Mouse (Mus musculus): ENCODE data around the gene Gng12. TPM values are rescaled to one million over a fixed set of nuclear protein-coding genes. Genes with fewer than 3 reads are reported as not detected.
"Not testable (repeated sequence)": the region's sequence is repeated elsewhere in the genome, so short reads cannot be mapped to it uniquely, and the experiment has no call there.

The Gng12 gene
- total RNA-seq (2018; cell fraction: chromatin; rRNA removed) = 10 to 100 TPM in 24 of 26 experiments, 1 to 10 TPM in 2; 6.8 to 74.7 (median 26.0) TPM
- 100 to 1,000 TPM; 123 to 250 (median 177) TPM for total RNA-seq (2018; cell fraction: cytosol; rRNA removed)
- 100 to 1,000 TPM in 1 of 26 experiments, 10 to 100 TPM in 25; 29.3 to 124 (median 65.0) TPM for total RNA-seq (2018; cell fraction: nucleus; rRNA removed)
- polyA plus RNA-seq (2018) = 152 to 166 TPM (median 166 TPM) in 3 replicates

DNA sequence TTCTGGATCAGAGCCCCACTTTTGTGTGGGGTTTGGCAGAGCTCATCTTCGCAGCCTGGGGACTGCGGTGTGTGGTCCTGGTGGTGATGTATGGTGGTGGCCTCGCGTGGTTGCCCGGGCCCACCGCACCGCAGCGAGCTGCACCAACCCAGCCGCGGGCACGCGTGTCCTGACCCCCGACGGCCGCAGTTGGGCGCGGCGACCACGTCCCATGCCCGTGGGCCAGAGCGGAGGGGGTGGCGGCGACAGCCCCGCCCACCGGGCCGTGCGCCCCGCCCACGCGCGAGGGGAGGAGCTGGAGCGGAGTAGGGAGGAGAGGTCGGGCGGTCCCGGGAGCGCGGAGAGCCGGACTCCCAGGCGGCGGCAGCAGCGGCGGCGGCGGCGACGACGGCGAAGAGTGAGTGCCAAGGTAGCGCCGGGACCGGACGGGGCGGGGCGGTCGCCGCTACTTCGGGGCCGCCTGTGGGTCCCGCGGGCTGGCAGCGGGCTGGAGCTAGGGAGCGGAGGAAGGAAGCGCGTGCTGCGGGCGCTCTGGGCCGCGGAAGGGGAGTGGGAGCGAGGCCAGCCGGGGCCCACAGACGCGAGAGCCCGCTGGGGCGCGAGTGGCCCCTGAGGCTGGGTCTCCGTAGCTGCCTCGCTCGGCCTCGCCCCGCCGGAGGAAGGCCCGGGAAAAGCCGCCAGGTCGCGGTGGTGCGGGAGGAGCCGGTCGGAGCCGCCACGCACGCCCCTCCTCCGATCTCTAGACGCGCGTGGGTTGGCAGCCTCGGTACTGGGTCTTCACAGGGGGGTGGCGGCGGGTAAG is at the start of gene Gng12:
Gene Gng12 (plus strand): TSS at position 279 of the 802 bp plus-strand sequence.
- Histone ChIP-seq H3K36me3 (ENCODE audit: inconsistent target) (no peaks in the 10 kb centered on the region), H3K4me3 (ENCODE audit: inconsistent target) (peak within 1 kb of the TSS; percentile 63), H3K79me2 (ENCODE audit: inconsistent target) (peaks cover 46% of the 10 kb centered on the region), H3K27ac (peak within 1 kb of the TSS; percentile 46)
- WGBS (ENCODE audit: missing documents) = 2% methylated on average over 98 of the region's 98 CpGs

DNA sequence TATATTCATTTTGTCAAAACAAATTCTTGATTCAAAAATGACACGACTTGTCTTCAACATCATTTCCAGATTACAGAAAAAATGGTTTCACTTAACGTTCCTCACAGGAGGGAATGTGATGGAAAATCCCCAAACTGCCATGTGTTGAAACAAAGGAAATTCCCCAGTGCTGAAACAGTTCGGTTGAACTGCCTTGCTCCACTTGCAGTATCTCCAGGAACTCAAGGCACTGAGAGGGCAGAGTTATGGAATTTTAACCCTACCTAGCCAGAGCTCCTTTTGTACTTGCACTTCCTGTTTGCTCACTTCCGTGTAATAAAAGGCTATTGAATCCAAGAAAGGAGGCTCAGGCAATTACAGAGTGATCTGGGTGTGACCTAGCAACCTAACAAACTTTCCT is 47.3 kb upstream of the Gng12 start:
- no peak overlapping the region for H3K4me3 ChIP-seq (ENCODE audit: inconsistent target)
- H3K79me2 ChIP-seq (ENCODE audit: inconsistent target) = no peaks in the 10 kb centered on the region
- H3K36me3 ChIP-seq (ENCODE audit: inconsistent target) = no peaks in the 10 kb centered on the region
- no peak overlapping the region for H3K27ac ChIP-seq
- 59% methylated on average over 4 of the region's 4 CpGs for WGBS (ENCODE audit: missing documents)

DNA sequence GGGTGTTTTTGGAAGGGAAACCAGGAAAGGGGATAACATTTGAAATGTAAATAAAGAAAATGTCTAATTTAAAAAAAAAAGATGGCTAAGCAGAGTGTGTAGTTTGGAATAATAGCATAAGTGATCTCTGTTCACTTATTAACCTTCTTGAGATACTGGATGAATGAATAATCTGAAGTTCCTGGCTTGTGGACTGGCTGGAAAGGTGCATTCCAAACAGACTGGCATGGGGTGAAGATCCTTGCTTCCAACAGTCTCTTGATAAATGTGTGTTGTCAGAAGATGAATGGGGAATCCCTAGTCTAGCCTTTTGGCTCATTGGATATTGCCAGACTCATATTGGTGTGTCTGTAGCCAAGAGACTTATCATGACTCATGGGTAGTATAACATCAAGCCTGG is 40.0 kb upstream of the Gng12 start:
- Histone ChIP-seq H3K36me3 (ENCODE audit: inconsistent target) (no peaks in the 10 kb centered on the region), H3K27ac (no peak overlapping the region), H3K4me3 (ENCODE audit: inconsistent target) (no peak overlapping the region), H3K79me2 (ENCODE audit: inconsistent target) (no peaks in the 10 kb centered on the region)

DNA sequence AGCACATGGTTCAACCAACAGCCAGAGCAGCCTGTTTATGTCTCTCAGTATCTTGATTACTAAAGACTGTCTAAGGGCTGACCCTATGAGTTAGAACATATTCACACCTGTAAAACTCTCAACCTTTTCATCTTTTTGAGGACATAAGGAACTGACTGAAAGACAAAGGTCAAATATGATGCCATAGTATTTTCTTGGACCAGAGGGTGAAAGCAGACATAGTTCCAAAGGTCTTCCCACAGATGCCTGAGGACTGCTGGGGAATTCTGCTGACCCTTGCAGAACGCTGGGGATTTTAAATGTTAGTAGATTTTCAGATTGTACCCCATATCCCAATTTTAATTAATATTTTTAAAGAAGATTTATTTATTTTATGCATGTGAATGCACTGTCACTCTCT is 37.8 kb upstream of the Gng12 start:
- no peaks in the 10 kb centered on the region for H3K36me3 ChIP-seq (ENCODE audit: inconsistent target)

DNA sequence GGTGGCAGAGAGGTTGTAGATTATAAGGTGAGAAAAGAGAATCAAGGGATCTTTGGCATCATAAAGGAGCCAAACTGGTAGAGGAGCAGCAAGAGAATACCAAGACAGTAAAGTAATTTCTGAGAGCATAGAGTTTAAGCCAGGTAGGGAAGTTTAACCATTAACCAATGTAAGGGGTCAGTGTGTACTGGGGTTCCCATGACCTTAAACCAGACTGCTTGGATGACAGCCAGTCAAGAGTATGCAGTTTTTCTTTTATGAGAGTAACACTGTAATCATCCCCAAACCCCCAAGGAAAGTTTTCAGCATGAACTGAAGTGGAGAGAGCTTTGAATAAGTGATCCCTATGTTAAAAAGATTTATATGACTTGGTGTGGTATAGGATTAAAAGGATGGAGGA is 36.8 kb upstream of the Gng12 start:
- H3K36me3 ChIP-seq (ENCODE audit: inconsistent target) = no peaks in the 10 kb centered on the region
- H3K4me3 ChIP-seq (ENCODE audit: inconsistent target) = no peak overlapping the region
- H3K27ac ChIP-seq = no peak overlapping the region
- H3K79me2 ChIP-seq (ENCODE audit: inconsistent target) = no peaks in the 10 kb centered on the region

More for the DNA sequence above, 37.8 kb upstream of the Gng12 start:
- WGBS (ENCODE audit: missing documents) = 83% methylated on average over 1 of the region's 1 CpGs
- Histone ChIP-seq H3K27ac (no peak overlapping the region), H3K79me2 (ENCODE audit: inconsistent target) (no peaks in the 10 kb centered on the region), H3K4me3 (ENCODE audit: inconsistent target) (no peak overlapping the region)

DNA sequence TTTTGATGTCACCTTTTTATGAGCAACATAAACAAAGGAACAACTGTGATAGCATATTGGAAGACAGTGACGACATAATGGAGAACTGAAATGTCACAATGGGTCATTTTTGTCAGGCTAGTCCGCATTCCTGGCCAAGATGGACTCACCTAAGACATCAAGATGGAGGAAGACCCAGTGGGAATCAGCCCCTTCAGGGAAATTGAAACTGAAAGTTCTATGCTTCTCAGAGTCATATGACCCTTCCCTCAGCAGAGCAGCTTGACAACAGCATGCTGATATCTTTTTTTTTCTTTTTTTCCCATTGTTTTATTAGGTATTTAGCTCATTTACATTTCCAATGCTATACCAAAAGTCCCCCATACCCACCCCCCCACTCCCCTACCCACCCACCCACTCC is 31.7 kb upstream of the Gng12 start:
- no peak overlapping the region for H3K27ac ChIP-seq
- no peaks in the 10 kb centered on the region for H3K79me2 ChIP-seq (ENCODE audit: inconsistent target)
- WGBS (ENCODE audit: missing documents) = 95% methylated on average over 2 of the region's 2 CpGs
- no peak overlapping the region for H3K4me3 ChIP-seq (ENCODE audit: inconsistent target)
- no peaks in the 10 kb centered on the region for H3K36me3 ChIP-seq (ENCODE audit: inconsistent target)

DNA sequence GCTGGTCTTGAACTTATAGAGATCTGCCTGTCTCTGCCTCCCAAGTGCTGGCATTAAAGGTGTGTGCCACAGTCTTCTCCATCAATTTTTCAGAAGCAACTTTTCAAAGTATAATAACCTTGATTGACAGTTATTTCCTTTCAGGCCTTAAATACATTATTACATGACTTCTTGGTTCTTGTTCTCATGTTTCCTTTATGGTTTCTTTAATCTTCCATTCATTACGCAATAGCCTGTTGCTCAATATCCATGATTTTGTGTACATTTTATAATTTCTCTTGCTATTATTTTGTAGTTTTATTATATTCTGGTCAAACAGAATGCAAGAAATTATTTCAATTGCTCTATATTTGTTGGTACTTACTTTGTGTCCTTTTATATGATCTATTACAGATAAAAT is 29.9 kb upstream of the Gng12 start:
- Histone ChIP-seq H3K4me3 (ENCODE audit: inconsistent target) (no peak overlapping the region), H3K27ac (no peak overlapping the region), H3K79me2 (ENCODE audit: inconsistent target) (no peaks in the 10 kb centered on the region), H3K36me3 (ENCODE audit: inconsistent target) (no peaks in the 10 kb centered on the region)
- 82% methylated on average over 1 of the region's 1 CpGs for WGBS (ENCODE audit: missing documents)

DNA sequence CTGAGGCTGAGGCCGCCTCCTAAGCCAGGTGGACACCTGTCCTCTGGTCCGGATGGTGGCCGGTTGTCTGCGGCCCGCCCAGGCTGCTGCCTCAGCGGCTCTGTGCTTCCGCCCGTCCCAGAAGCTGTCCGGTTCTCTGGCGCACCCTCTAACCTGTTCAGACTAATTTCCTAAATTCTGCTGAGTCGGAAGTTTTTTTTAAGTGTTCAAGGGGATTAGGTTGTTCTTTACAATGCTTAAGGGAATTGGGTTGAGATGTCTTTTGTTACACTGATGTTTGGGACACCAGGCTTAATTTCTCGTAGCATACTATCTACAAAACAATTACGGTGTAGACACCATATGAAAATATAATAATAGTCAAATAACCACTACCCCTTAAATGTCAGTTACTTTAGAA is 19.1 kb upstream of the Gng12 start:
- not testable (repeated sequence) for H3K79me2 ChIP-seq (ENCODE audit: inconsistent target)

DNA sequence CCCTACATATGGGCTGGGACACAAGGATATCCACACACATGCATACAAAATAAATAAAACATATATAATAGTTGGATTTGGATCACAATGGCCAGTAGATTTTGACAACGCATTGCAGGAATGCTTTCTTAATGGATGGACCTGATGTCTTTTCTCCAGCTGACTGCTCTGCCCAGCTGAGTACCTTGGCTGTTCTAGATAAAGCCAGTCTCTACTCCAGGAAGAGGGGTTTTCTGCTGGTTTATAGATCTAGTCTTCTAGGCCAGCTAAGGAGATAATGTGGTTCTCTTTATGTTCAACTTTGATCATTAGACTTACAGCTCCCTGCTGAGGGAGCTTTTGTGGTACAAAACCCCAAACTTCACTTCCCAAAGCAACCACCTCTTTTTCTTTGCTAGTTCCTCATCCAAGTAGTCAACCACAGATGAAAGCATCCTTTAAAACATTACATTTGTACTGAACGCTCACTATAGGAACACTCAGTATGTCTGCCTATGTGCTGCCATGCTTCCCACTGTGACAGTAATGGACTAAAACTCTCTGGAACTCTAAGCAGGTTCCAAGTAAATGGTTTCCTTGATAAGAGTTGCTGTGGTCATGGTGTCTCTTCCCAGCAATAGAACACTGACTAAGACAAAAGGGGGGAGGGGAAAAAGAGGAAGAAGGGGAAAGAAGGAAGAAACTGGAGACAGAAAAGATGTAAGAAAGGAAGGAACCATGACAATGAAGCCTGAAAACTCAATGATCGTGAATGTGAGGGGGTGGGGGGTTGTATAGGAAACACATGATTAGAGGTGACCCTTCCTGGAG is 5.6 kb upstream of the Gng12 start:
- WGBS (ENCODE audit: missing documents) = 25% methylated on average over 3 of the region's 3 CpGs
- no peak overlapping the region for H3K4me3 ChIP-seq (ENCODE audit: inconsistent target)
- 0 out of 2 replicates have a peak overlapping the region, but pooled peaks have one; percentile 12 for H3K27ac ChIP-seq

More for the DNA sequence above, 19.1 kb upstream of the Gng12 start:
- not testable (repeated sequence) for H3K27ac ChIP-seq; H3K36me3 ChIP-seq (ENCODE audit: inconsistent target); H3K4me3 ChIP-seq (ENCODE audit: inconsistent target)
- WGBS (ENCODE audit: missing documents) = 97% methylated on average over 3 of the region's 13 CpGs

DNA sequence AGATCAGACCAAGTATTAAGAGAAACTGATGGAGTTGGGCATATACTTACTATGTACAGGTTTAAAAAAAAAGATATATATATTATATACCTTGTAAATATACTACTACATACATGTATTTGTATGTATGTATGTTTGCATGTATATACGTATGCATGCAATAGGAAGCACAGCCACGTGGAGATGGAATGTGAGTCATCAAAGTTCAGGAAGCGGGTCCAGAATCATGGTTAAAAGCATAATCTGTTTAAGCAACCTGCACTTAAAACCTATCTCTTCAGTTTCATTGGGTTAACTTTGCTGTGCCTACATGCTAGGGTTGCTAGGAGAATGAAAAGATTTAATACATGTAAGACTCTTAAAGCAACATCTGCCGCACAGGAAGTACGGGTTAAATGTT is 2.2 kb upstream of the Gng12 start:
- 77% methylated on average over 5 of the region's 5 CpGs for WGBS (ENCODE audit: missing documents)
- no peak overlapping the region for H3K27ac ChIP-seq
- H3K4me3 ChIP-seq (ENCODE audit: inconsistent target) = no peak overlapping the region
- peaks cover 23% of the 10 kb centered on the region for H3K79me2 ChIP-seq (ENCODE audit: inconsistent target)
- H3K36me3 ChIP-seq (ENCODE audit: inconsistent target) = no peaks in the 10 kb centered on the region

More for the DNA sequence above, 5.6 kb upstream of the Gng12 start:
- no peaks in the 10 kb centered on the region for H3K36me3 ChIP-seq (ENCODE audit: inconsistent target)
- no peaks in the 10 kb centered on the region for H3K79me2 ChIP-seq (ENCODE audit: inconsistent target)

DNA sequence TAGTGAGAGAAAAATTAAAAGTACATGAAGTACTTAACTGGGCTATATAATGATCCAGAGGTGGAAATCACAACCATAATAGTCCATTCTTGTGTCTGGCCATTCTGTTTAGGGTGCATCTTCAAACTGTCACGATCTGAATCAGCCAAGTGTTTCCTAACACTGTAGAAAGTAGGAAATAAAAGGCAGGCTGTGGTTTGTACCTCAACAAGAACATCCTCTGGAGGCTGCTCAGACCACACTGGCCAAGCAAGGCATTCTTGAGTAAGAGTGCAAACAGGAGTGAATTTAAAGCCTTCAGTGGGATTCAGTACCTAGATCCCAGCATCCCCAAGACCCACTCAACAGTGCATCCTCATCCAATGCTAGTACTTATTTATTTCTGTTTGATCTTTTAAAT is 1.2 kb upstream of the Gng12 start:
- no peak overlapping the region for H3K4me3 ChIP-seq (ENCODE audit: inconsistent target)
- 0% methylated on average over 1 of the region's 1 CpGs for WGBS (ENCODE audit: missing documents)
- peaks cover 33% of the 10 kb centered on the region for H3K79me2 ChIP-seq (ENCODE audit: inconsistent target)
- H3K27ac ChIP-seq = no peak overlapping the region
- no peaks in the 10 kb centered on the region for H3K36me3 ChIP-seq (ENCODE audit: inconsistent target)

DNA sequence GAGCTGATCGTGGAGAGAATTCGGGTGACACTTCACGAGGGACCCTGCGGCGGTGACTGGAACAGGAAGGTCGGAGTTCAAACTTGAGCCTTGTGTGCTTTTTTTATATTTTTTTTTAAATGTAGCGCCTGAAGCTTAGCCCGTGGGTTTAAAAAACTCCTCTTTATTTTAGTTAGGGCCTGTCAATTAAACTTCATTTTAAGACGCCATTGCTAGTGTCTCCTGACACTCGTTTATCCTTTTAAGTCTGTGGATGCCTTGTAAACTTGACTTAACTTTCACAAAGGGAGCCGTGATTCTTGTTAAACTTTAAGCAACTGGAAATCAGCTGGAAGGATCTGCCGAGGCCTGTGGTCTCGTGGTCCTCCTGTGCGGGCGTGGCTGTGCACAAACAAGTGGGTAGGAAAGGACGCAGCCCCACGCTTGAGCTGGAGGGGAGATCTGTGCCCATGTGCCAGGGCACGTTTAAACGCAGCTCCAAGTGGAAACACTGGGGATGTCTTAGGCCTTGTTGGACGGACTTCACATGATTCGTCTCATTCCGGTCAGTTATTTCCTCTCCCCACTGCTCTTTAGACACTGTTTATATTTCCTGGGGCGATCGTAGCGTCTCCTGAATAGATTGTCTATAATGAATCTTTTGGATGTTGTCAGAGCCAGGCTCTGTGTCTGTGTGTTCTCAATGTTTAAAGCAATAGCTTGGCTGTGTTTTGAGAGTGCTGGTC is 886 bp downstream of the Gng12 start:
- H3K4me3 ChIP-seq (ENCODE audit: inconsistent target) = peak overlapping the region; percentile 63
- no peaks in the 10 kb centered on the region for H3K36me3 ChIP-seq (ENCODE audit: inconsistent target)
- WGBS (ENCODE audit: missing documents) = 2% methylated on average over 25 of the region's 25 CpGs
- H3K79me2 ChIP-seq (ENCODE audit: inconsistent target) = peaks cover 54% of the 10 kb centered on the region
- peak overlapping the region; percentile 46 for H3K27ac ChIP-seq

DNA sequence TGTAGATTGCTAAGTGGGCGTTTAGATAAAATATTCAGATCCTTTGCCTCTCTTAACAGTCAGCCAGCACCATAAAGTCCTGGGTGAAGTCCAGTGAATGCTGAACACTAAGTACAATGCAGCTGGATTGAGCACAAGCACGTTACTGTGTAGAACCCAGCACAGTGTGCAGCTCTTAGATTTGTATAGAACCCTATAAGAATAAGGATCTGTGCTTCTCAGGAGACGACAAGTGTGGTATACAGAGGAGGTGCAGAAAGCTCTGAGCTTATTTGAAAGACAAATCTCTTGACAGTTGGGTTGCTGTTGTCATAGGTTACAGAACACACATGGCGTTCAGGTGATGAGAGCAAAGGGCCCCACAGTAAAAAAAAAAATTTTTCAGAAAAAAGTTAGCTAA is 1.8 kb downstream of the Gng12 start:
- WGBS (ENCODE audit: missing documents) = 41% methylated on average over 4 of the region's 4 CpGs

DNA sequence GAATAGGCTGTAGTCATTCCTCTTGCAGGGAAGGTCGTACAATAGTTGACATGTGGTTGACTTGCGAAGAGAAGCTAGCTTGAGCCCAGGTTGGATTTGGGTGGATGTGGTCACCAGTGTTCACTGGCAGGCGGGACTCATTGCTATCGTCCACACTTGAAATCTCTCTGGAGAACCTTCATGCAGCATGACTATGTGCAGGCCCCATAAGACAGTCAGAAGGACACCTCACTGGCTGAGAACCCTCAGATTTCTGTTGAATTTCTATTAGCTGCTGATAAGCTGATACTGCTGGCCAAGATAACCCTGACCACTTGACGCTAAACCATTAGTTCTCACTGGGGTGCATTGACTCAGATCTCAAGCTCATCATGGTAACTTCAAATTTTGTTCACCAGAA is 5.7 kb downstream of the Gng12 start:
- no peaks in the 10 kb centered on the region for H3K36me3 ChIP-seq (ENCODE audit: inconsistent target)
- H3K27ac ChIP-seq = no peak overlapping the region
- H3K79me2 ChIP-seq (ENCODE audit: inconsistent target) = peaks cover 100% of the 10 kb centered on the region
- WGBS (ENCODE audit: missing documents) = 88% methylated on average over 5 of the region's 5 CpGs
- H3K4me3 ChIP-seq (ENCODE audit: inconsistent target) = no peak overlapping the region

More for the DNA sequence above, 1.8 kb downstream of the Gng12 start:
- H3K27ac ChIP-seq = no peak overlapping the region
- H3K36me3 ChIP-seq (ENCODE audit: inconsistent target) = no peaks in the 10 kb centered on the region
- H3K4me3 ChIP-seq (ENCODE audit: inconsistent target) = peak overlapping the region; percentile 63; the same call in 1 of the 2 replicates
- peaks cover 63% of the 10 kb centered on the region for H3K79me2 ChIP-seq (ENCODE audit: inconsistent target)

Data from macrophage (primary cell).